ENCODE assay signal across 12 mouse cellular contexts in the genomic region with DNA sequence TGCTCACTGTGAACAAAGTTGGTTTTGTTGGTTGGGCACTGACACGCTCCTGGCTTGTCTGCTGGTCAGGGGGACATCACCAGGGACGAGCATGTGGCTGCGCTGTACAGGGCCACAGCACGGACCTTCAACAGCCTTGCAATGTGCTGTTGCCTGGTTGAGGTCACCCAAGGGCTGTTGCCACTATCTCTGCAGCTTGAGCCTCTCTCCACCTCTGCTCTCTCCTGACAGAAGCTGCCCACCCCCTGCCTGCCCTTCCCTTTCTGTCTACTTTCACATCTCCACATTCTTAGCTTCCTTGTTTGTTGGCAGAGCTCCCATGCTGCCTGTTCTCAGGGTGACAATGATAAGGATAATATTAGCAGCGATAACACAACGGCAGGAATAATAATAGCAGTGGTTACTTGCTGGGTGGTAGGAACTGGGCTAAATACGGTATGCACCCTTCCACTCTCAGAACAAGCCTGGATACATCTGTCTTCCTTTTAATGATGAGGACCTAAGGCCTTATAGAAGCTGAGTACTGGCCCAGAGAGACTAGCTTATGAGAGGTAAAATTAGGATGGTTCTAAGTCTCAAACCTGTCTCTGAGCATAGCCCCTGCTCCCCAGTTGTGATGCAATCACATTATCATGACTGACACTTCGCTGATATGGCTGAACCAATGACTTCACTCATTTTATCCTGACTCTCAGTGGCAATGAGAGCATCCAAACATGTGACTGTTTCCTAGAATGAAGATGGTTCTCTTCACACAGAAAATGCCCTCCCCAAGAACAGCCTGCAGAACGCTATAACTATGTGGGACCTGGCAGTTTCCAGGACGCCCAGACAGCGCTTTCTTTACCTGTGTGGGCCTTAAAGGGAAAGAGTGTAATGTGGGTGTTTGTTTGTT.
DNase-seq lines count a peak whose midpoint lies in the region; ATAC-seq and TF ChIP-seq lines count a peak whose summit lies in the region.
"Had no signal": no experiment of that assay in that cellular context is flagged by ENCODE, and none has a peak within 500 bp of the region (broad histone marks: within the 10 kb centered on the region; RNA-seq: fewer than 3 reads in every experiment).

No protein-coding gene starts in this region.

- H3K9ac ChIP-seq in heart, embryonic 16.5 days (ENCODE audit: low read length) = peak overlapping the region; percentile 49
- no peak overlapping the region for H3K9ac ChIP-seq in liver, embryonic 15.5 days
- H3K9ac ChIP-seq in forebrain, embryonic 12.5 days = no peak overlapping the region

- peak; percentile 92 for ATAC-seq in heart, embryonic 16.5 days (replicated peaks; ENCODE audit: extremely low read depth, insufficient read depth, low FRiP score)
- ATAC-seq in liver, embryonic 15.5 days (ENCODE audit: insufficient read depth) = peak; percentile 71
- no peak for ATAC-seq in forebrain, embryonic 12.5 days (ENCODE audit: low FRiP score)

- WGBS in bone marrow, adult 2 months = 40% methylated on average over 11 of the region's 11 CpGs
- WGBS in heart, embryonic 16.5 days = 33% methylated on average over 11 of the region's 11 CpGs
- 27% methylated on average over 11 of the region's 11 CpGs for WGBS in liver, embryonic 15.5 days (ENCODE audit: insufficient replicate concordance)
- 88% methylated on average over 11 of the region's 11 CpGs for WGBS in forebrain, embryonic 12.5 days

- H3K27ac ChIP-seq in bone marrow, adult 2 months (ENCODE audit: control insufficient read depth, insufficient read depth, low read depth, low read length, poor library complexity) = peak overlapping the region; percentile 55
- H3K27ac ChIP-seq in heart, embryonic 16.5 days (ENCODE audit: low read length) = peak overlapping the region; percentile 95
- H3K27ac ChIP-seq in liver, embryonic 15.5 days (replicated peaks) = peak overlapping the region; percentile 75
- H3K27ac ChIP-seq in forebrain, embryonic 12.5 days = no peak overlapping the region
- H3K27ac ChIP-seq: left cerebral cortex, adult 2 months had no signal

- no peaks in the 10 kb centered on the region for H3K27me3 ChIP-seq in heart, embryonic 16.5 days (ENCODE audit: control insufficient read depth, insufficient read depth, low read length)
- no peaks in the 10 kb centered on the region for H3K27me3 ChIP-seq in liver, embryonic 15.5 days
- no peaks in the 10 kb centered on the region; the same call in 1 of the 2 replicates for H3K27me3 ChIP-seq in forebrain, embryonic 12.5 days

- no peak for TF ChIP-seq CTCF in bone marrow, adult 2 months (IDR thresholded peaks at IDR 0.05; ENCODE audit: control insufficient read depth, insufficient read depth, low read length)

- no peak for TF ChIP-seq POLR2A in bone marrow, adult 2 months (IDR thresholded peaks at IDR 0.05; ENCODE audit: borderline replicate concordance, control insufficient read depth, low read depth, low read length)

- no peaks in the 10 kb centered on the region for H3K36me3 ChIP-seq in heart, embryonic 16.5 days (ENCODE audit: control insufficient read depth, insufficient read depth)
- no peaks in the 10 kb centered on the region for H3K36me3 ChIP-seq in liver, embryonic 15.5 days (replicated peaks)
- H3K36me3 ChIP-seq in forebrain, embryonic 12.5 days (replicated peaks) = no peaks in the 10 kb centered on the region

- H3K9me3 ChIP-seq in heart, embryonic 16.5 days (replicated peaks; ENCODE audit: control insufficient read depth, low read length) = no peaks in the 10 kb centered on the region
- no peaks in the 10 kb centered on the region for H3K9me3 ChIP-seq in liver, embryonic 15.5 days (replicated peaks)
- H3K9me3 ChIP-seq in forebrain, embryonic 12.5 days = no peaks in the 10 kb centered on the region

- H3K4me2 ChIP-seq in heart, embryonic 16.5 days (ENCODE audit: low read depth, low read length) = peak overlapping the region; percentile 33
- H3K4me2 ChIP-seq in liver, embryonic 15.5 days = peak overlapping the region; percentile 25
- no peak overlapping the region for H3K4me2 ChIP-seq in forebrain, embryonic 12.5 days

- DNase-seq in 416B (ENCODE audit: low read depth) = peak; percentile 68
- DNase-seq in urinary bladder, postnatal 14 days (ENCODE audit: low spot score) = no peak
- no peak for DNase-seq in testis, postnatal 10 days (ENCODE audit: low spot score)
- DNase-seq in urinary bladder, postnatal 25 days (ENCODE audit: low spot score) = no peak
- DNase-seq: gastrocnemius, postnatal 25 days; kidney, adult 2 months; lung, postnatal 10 days had no signal

- peaks cover 7% of the 10 kb centered on the region for H3K4me1 ChIP-seq in bone marrow, adult 2 months (ENCODE audit: control insufficient read depth, insufficient read depth, low read length)
- H3K4me1 ChIP-seq in heart, embryonic 16.5 days (ENCODE audit: control insufficient read depth, insufficient read depth, low read length) = peaks cover 76% of the 10 kb centered on the region
- peaks cover 61% of the 10 kb centered on the region for H3K4me1 ChIP-seq in liver, embryonic 15.5 days (replicated peaks)
- H3K4me1 ChIP-seq in forebrain, embryonic 12.5 days = peaks cover 10% of the 10 kb centered on the region

- no peak overlapping the region for H3K4me3 ChIP-seq in bone marrow, adult 2 months (replicated peaks; ENCODE audit: control insufficient read depth, low read depth, low read length)
- no peak overlapping the region for H3K4me3 ChIP-seq in heart, embryonic 16.5 days (ENCODE audit: low read length)
- no peak overlapping the region for H3K4me3 ChIP-seq in liver, embryonic 15.5 days (replicated peaks)
- no peak overlapping the region for H3K4me3 ChIP-seq in forebrain, embryonic 12.5 days (replicated peaks)
- H3K4me3 ChIP-seq: left cerebral cortex, adult 2 months had no signal
